Mouse (Mus musculus) limb, embryonic 14.5 days (tissue): ENCODE measurements around the gene Fancc. TPM values are rescaled to one million over a fixed set of nuclear protein-coding genes. Genes with fewer than 3 reads are reported as not detected.

ENCODE experiments used
- ATAC-seq: fragments of 200-750 bp; cut with Nextera tagmentation; 2 replicates; pipeline ENCODE4 v1.8.0; 2017; ENCODE audit warnings: low read depth, moderate number of reproducible peaks, moderate TSS enrichment; ENCODE audit not compliant: low FRiP score
- DNase-seq: peaks from one replicate; pipeline ENCODE4 v3.0.0-alpha.2; 2015; ENCODE audit warnings: low spot score
- H3K27ac ChIP-seq: fragments of 300-500 bp; sonication (generic); replicated peaks from 2 replicates; pipeline ENCODE4 v1.5.1; 2014; ENCODE audit warnings: low read depth, mild to moderate bottlenecking, low read length, moderate library complexity, mixed read lengths
- H3K27me3 ChIP-seq: fragments of 300-500 bp; sonication (generic); 2 replicates; pipeline ENCODE4 v1.6.1; 2014; ENCODE audit warnings: low read length, mixed read lengths; ENCODE audit not compliant: control insufficient read depth, insufficient read depth
- H3K36me3 ChIP-seq: fragments of 300-500 bp; sonication (generic); 2 replicates; pipeline ENCODE4 v1.6.1; 2014; ENCODE audit warnings: mild to moderate bottlenecking, low read length, moderate library complexity, mixed read lengths; ENCODE audit not compliant: control insufficient read depth, insufficient read depth
- H3K4me1 ChIP-seq: fragments of 300-500 bp; sonication (generic); 2 replicates; pipeline ENCODE4 v1.6.1; 2014; ENCODE audit warnings: antibody characterized with exemption, low read length, mixed read lengths; ENCODE audit not compliant: control insufficient read depth, insufficient read depth
- H3K4me2 ChIP-seq: fragments of 300-500 bp; sonication (generic); replicated peaks from 2 replicates; pipeline ENCODE4 v1.6.1; 2014; ENCODE audit warnings: low read depth, mild to moderate bottlenecking, low read length, moderate library complexity; ENCODE audit not compliant: severe bottlenecking
- H3K4me3 ChIP-seq: fragments of 300-500 bp; sonication (generic); replicated peaks from 2 replicates; pipeline ENCODE4 v1.5.1; 2014; ENCODE audit warnings: low read length
- H3K9ac ChIP-seq: fragments of 300-500 bp; sonication (generic); 2 replicates; pipeline ENCODE4 v1.6.1; 2014; ENCODE audit warnings: mild to moderate bottlenecking, low read depth, low read length, moderate library complexity; ENCODE audit not compliant: severe bottlenecking
- H3K9me3 ChIP-seq: fragments of 300-500 bp; sonication (generic); 2 replicates; pipeline ENCODE4 v1.6.1; 2016; ENCODE audit warnings: low read length; ENCODE audit not compliant: control insufficient read depth
- POLR2A ChIP-seq: fragments of 200-500 bp; IDR thresholded peaks from 2 replicates; pipeline ENCODE4 v1.8.0; 2012; ENCODE audit warnings: inconsistent platforms, mild to moderate bottlenecking, moderate library complexity, borderline replicate concordance; ENCODE audit not compliant: insufficient read depth, insufficient read length; ENCODE audit errors: extremely low read depth
- WGBS: fragments of 180-500 bp; shearing (Covaris S2); extraction: QIAGEN DNeasy Blood & Tissue Kit; methylation state at CpG from one replicate; pipeline ENCODE4 v1.1.7; 2014; 5-methylcytosine and 5-hydroxymethylcytosine counted together
- polyA plus RNA-seq, 2 experiments: library from polyadenylated mRNA; depleted of rRNA in 1 of 2; stranded (reverse) in 1 of 2; unstranded in 1 of 2; fragments of >200 nt; fragmentation: Nextera tagmentation in 1 of 2; extraction: Ambion mirVana in 1 of 2; gene quantifications; 2 replicates each; pipeline versions ENCODE4 v1.2.1 to v1.2.3; 2012 to 2014

Gene Fancc
- polyA plus RNA-seq, 2 experiments = 20.5 to 22.8 TPM

- no peak overlapping the region for H3K4me3 ChIP-seq
- WGBS = 79% methylated on average over 6 of the region's 6 CpGs
- no peaks in the 10 kb centered on the region for H3K9me3 ChIP-seq
- no peak overlapping the region for H3K9ac ChIP-seq
- no peak for TF ChIP-seq POLR2A
- no peaks in the 10 kb centered on the region for H3K27me3 ChIP-seq
- no peak overlapping the region for H3K27ac ChIP-seq
- H3K4me2 ChIP-seq = no peak overlapping the region
- H3K36me3 ChIP-seq = peaks cover 46% of the 10 kb centered on the region
- no peak for DNase-seq
- ATAC-seq = no peak
- no peaks in the 10 kb centered on the region for H3K4me1 ChIP-seq
Measured at GRCm38 (mm10) chr13:63507001-63507556, 10.0 kb upstream of the Fancc start.

DNA sequence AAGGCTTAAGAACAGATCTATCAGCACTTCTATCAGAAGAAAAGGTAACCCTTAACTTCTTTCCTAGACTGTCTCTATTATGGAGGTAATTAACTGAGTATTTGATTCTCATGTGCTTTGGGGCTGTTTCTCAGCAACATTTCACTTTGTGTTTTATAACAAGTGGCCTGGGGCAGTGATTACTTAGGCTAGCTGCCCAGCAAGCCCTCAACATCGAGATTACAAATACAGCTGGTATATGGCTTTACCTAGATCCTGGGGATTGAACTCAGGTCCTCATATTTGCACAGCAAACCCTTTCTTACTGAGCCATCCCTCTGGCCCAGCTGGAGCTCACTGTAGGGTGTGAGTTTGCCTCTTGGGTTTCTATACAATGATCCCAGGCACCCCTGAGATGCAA, 9.3 kb upstream of the Fancc start:
- H3K4me1 ChIP-seq = no peaks in the 10 kb centered on the region
- ATAC-seq (no peak), DNase-seq (no peak)
- no peak overlapping the region for H3K4me2 ChIP-seq
- peaks cover 38% of the 10 kb centered on the region for H3K36me3 ChIP-seq
- no peak overlapping the region for H3K27ac ChIP-seq
- 31% methylated on average over 1 of the region's 1 CpGs for WGBS
- H3K4me3 ChIP-seq = no peak overlapping the region
- no peak for TF ChIP-seq POLR2A
- H3K9ac ChIP-seq = no peak overlapping the region
- H3K27me3 ChIP-seq = no peaks in the 10 kb centered on the region
- H3K9me3 ChIP-seq = no peaks in the 10 kb centered on the region

DNA sequence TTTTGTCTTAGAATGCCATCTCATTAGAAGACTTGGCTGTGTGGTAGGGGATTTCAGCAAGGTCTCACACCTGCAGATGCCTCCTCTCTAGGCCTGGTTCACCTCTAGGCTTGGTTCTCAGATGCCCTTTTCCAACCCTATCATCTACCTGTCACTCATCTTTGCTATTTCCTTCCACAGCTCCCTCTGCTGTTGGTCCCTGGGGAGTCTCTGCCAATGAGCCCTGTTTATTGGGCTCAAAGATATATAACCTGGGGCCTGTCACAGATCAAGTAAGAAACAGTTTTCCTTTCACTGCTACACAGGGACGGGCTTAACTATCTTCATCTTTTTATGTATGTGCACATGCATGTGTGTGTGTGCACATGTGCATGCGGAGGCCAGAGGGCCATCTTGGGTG, 5.3 kb upstream of the Fancc start:
- H3K4me1 ChIP-seq = 0 out of 2 replicates have a peak, but pooled peaks cover under 1% of the 10 kb centered on the region
- no peak for ATAC-seq
- H3K27ac ChIP-seq = no peak overlapping the region
- H3K4me3 ChIP-seq = no peak overlapping the region
- H3K27me3 ChIP-seq = no peaks in the 10 kb centered on the region
- no peak for DNase-seq
- peaks cover 3% of the 10 kb centered on the region; the same call in 1 of the 2 replicates for H3K36me3 ChIP-seq
- H3K9me3 ChIP-seq = no peaks in the 10 kb centered on the region
- WGBS = 90% methylated on average over 2 of the region's 2 CpGs
- no peak overlapping the region for H3K9ac ChIP-seq
- TF ChIP-seq POLR2A = no peak
- H3K4me2 ChIP-seq = no peak overlapping the region

DNA sequence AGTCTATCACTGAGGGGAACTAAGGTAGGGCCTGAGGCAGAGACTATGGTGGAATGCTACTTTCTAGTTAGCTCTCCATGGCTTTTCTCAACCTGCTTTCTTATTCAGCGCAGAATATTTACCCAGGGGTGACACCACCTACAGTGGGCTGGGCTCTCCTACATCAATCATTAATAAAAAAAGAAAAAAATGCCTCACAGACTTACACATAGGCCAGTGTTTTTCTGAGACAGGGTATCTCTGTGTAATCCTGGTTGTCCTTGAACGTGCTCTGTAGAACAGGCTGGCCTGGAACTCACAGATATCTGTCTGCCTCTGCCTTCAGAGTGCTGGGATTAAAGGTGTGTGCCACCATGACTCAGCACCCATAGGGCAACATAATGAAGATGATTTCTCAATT, 2.4 kb upstream of the Fancc start:
- H3K4me1 ChIP-seq = peaks cover 8% of the 10 kb centered on the region
- no peaks in the 10 kb centered on the region for H3K9me3 ChIP-seq
- no peaks in the 10 kb centered on the region for H3K36me3 ChIP-seq
- no peak for ATAC-seq
- DNase-seq = no peak
- H3K4me2 ChIP-seq = no peak overlapping the region
- 92% methylated on average over 2 of the region's 2 CpGs for WGBS
- no peak overlapping the region for H3K27ac ChIP-seq
- no peak overlapping the region for H3K4me3 ChIP-seq
- no peaks in the 10 kb centered on the region for H3K27me3 ChIP-seq
- no peak for TF ChIP-seq POLR2A
- no peak overlapping the region for H3K9ac ChIP-seq

- no peaks in the 10 kb centered on the region for H3K36me3 ChIP-seq
- 66% methylated on average over 7 of the region's 7 CpGs for WGBS
- H3K4me2 ChIP-seq = no peak overlapping the region
- ATAC-seq (no peak), DNase-seq (no peak)
- H3K27ac ChIP-seq = no peak overlapping the region
- no peak overlapping the region for H3K9ac ChIP-seq
- no peaks in the 10 kb centered on the region for H3K4me1 ChIP-seq
- no peaks in the 10 kb centered on the region for H3K9me3 ChIP-seq
- H3K4me3 ChIP-seq = no peak overlapping the region
- no peak for TF ChIP-seq POLR2A
- no peaks in the 10 kb centered on the region for H3K27me3 ChIP-seq
Measured at GRCm38 (mm10) chr13:63487707-63488042, 9.4 kb downstream of the Fancc start.
